Mouse (Mus musculus) stomach, embryonic 14.5 days (tissue): Measurements from ENCODE around the gene Olfr843. TPM values are rescaled to one million over a fixed set of nuclear protein-coding genes. Genes with fewer than 3 reads are reported as not detected.

Source experiments
- ATAC-seq: fragments of 200-750 bp; cut with Nextera tagmentation; 2 replicates; pipeline ENCODE4 v1.8.0; 2017; ENCODE audit warnings: low read depth, moderate TSS enrichment; ENCODE audit not compliant: insufficient number of reproducible peaks, insufficient read depth, low FRiP score
- H3K27ac ChIP-seq: fragments of 300-500 bp; sonication (generic); 2 replicates; pipeline ENCODE4 v1.5.1; 2014; ENCODE audit warnings: mild to moderate bottlenecking, low read length, moderate library complexity, mixed read lengths
- H3K27me3 ChIP-seq: fragments of 300-500 bp; sonication (generic); 2 replicates; pipeline ENCODE4 v1.6.1; 2014; ENCODE audit warnings: low read length, control low read depth, mixed read lengths; ENCODE audit not compliant: control insufficient read depth, insufficient read depth
- H3K36me3 ChIP-seq: fragments of 300-500 bp; sonication (generic); 2 replicates; pipeline ENCODE4 v1.6.1; 2014; ENCODE audit warnings: mild to moderate bottlenecking, control low read depth, low read length, moderate library complexity, mixed read lengths; ENCODE audit not compliant: control insufficient read depth, insufficient read depth
- H3K4me1 ChIP-seq: fragments of 300-500 bp; sonication (generic); 2 replicates; pipeline ENCODE4 v1.6.1; 2014; ENCODE audit warnings: low read length, control low read depth, mixed read lengths; ENCODE audit not compliant: control insufficient read depth, insufficient read depth
- H3K4me2 ChIP-seq: fragments of 300-500 bp; sonication (generic); replicated peaks from 2 replicates; pipeline ENCODE4 v1.6.1; 2014; ENCODE audit warnings: low read depth, low read length, control low read depth
- H3K4me3 ChIP-seq: fragments of 300-500 bp; sonication (generic); 2 replicates; pipeline ENCODE4 v1.5.1; 2014; ENCODE audit warnings: low read depth, low read length, control low read depth
- H3K9ac ChIP-seq: fragments of 300-500 bp; sonication (generic); replicated peaks from 2 replicates; pipeline ENCODE4 v1.6.1; 2014; ENCODE audit warnings: low read depth, mild to moderate bottlenecking, control low read depth, low read length, moderate library complexity, mixed read lengths
- H3K9me3 ChIP-seq: fragments of 300-500 bp; sonication (generic); 2 replicates; pipeline ENCODE4 v1.6.1; 2016; ENCODE audit warnings: low read depth, low read length, control low read depth; ENCODE audit not compliant: control insufficient read depth
- WGBS: fragments of 180-500 bp; shearing (Covaris S2); extraction: QIAGEN DNeasy Blood & Tissue Kit; methylation state at CpG from one replicate; pipeline ENCODE4 v1.1.7; 2014; 5-methylcytosine and 5-hydroxymethylcytosine counted together
- polyA plus RNA-seq: library from polyadenylated mRNA; unstranded; fragments of >200 nt; fragmentation: Nextera tagmentation; extraction: Ambion mirVana; gene quantifications from 2 replicates; pipeline ENCODE4 v1.2.1, GENCODE M21; 2014

Gene Olfr843
- not detected in 2 replicates for polyA plus RNA-seq

DNA sequence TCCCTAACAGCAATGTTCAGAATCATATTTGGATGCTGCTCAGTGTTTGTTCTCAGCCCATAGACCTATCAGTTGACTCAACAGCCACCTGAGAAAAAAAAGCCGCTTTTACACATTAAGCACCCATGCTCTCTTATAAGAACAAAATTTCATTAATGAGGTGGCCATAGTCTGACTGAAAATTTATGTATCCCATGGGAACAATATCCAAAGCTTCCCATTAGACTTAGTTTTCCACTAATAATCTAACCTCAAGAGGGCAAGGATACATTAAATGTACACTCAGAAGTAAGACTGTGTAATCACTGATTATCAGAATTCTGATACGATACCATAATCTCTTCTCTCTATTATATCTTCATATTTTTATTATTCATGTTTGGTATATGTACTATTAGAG, at the start of gene Olfr843:
Gene Olfr843 (minus strand): TSS at position 101 of the 400 bp plus-strand sequence.
- ATAC-seq = no peak
- Histone ChIP-seq H3K9ac (no peak within 1 kb of the TSS), H3K4me2 (no peak within 1 kb of the TSS), H3K4me3 (no peak within 1 kb of the TSS), H3K27ac (no peak within 1 kb of the TSS), H3K36me3 (no peaks in the 10 kb centered on the region), H3K4me1 (no peaks in the 10 kb centered on the region), H3K27me3 (no peaks in the 10 kb centered on the region), H3K9me3 (no peaks in the 10 kb centered on the region)
- WGBS = 83% methylated on average over 2 of the region's 2 CpGs

Other genes starting within 250 kb of the Olfr843 start
- gene Olfr835, start 219.3 kb downstream of the Olfr843 start, polyA plus RNA-seq = not detected in 2 replicates
- gene Olfr836, start 131.6 kb downstream of the Olfr843 start, polyA plus RNA-seq = not detected in 2 replicates
- gene Olfr837, start 115.7 kb downstream of the Olfr843 start, polyA plus RNA-seq = not detected in 2 replicates
- gene Olfr839-ps1, start 74.7 kb downstream of the Olfr843 start, polyA plus RNA-seq = not detected in 2 replicates
- not detected in 2 replicates for gene Olfr844, start 64.4 kb upstream of the Olfr843 start, polyA plus RNA-seq
- gene Olfr845, start 84.5 kb upstream of the Olfr843 start, polyA plus RNA-seq = not detected in 2 replicates
- not detected in 2 replicates for gene Olfr846, start 112.0 kb upstream of the Olfr843 start, polyA plus RNA-seq
- not detected in 2 replicates for gene Olfr847, start 126.7 kb upstream of the Olfr843 start, polyA plus RNA-seq
- gene Olfr849, start 188.3 kb upstream of the Olfr843 start, polyA plus RNA-seq = not detected in 2 replicates
- gene Olfr850, start 226.3 kb upstream of the Olfr843 start, polyA plus RNA-seq = not detected in 2 replicates
- not detected in 2 replicates for gene Olfr851, start 241.3 kb upstream of the Olfr843 start, polyA plus RNA-seq